Mouse (Mus musculus) frontal cortex, postnatal 36 days (tissue): ENCODE measurements around the gene Iffo1.

Source experiments
- DNase-seq, 2 experiments: peaks; one replicate each; pipeline ENCODE4 v3.0.0; 2022; ENCODE audit warnings: low spot score in 2 of 2

The Iffo1 gene

GRCm38 (mm10) chr6:125192016-125192714 lies 47.1 kb downstream of the Iffo1 start:
- DNase-seq = peak; percentile 87 to 93

- DNase-seq = no peak
Measured at GRCm38 (mm10) chr6:125192841-125193240, 47.8 kb downstream of the Iffo1 start.

- no peak for DNase-seq
Measured at GRCm38 (mm10) chr6:125193390-125193789, 48.3 kb downstream of the Iffo1 start.

GRCm38 (mm10) chr6:125195541-125196075 lies 50.6 kb downstream of the Iffo1 start:
- DNase-seq = no peak

GRCm38 (mm10) chr6:125196301-125196700 lies 51.3 kb downstream of the Iffo1 start:
- no peak for DNase-seq

GRCm38 (mm10) chr6:125197166-125197565 lies 52.1 kb downstream of the Iffo1 start:
- DNase-seq = no peak

- no peak for DNase-seq
Measured at GRCm38 (mm10) chr6:125210436-125210835, 65.4 kb downstream of the Iffo1 start.
